8 mouse cellular contexts compared by ENCODE assay signal in the genomic region with DNA sequence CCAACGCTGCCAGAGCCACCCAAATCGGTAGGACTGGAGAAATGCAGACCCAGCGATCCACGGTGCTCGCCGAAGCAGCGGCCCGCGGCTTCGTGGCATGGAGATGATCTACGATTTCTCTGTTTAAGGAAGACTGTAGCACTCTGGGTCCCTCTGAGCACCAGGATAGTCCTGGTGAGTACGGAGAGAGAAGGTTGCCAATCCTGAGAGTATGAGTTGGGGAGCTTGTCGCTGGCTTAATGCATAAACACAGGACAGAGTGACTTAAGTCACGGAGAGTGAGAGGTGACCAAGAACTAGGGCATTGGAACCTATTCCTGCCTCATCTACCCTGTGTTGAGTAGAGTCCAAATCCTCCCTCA. TPM values are rescaled to one million over a fixed set of nuclear protein-coding genes. Genes with fewer than 3 reads are reported as not detected.
DNase-seq lines count a peak whose midpoint lies in the region; ATAC-seq and TF ChIP-seq lines count a peak whose summit lies in the region.

No protein-coding gene starts in this region.

- no peak for TF ChIP-seq POLR2A in spleen, adult 2 months (IDR thresholded peaks at IDR 0.05; ENCODE audit: low read depth, low read length)

- H3K27me3 ChIP-seq in spleen, adult 2 months (ENCODE audit: control insufficient read depth, insufficient read depth, low read length) = no peaks in the 10 kb centered on the region; the same call in 1 of the 2 replicates
- peaks cover 29% of the 10 kb centered on the region for H3K27me3 ChIP-seq in liver, embryonic 12.5 days (replicated peaks)
- no peaks in the 10 kb centered on the region for H3K27me3 ChIP-seq in stomach, postnatal 0 days (ENCODE audit: control insufficient read depth, insufficient read depth, low read length)

- H3K36me3 ChIP-seq in spleen, adult 2 months (ENCODE audit: control insufficient read depth, insufficient read depth, low read length) = peaks cover 8% of the 10 kb centered on the region
- peaks cover 27% of the 10 kb centered on the region for H3K36me3 ChIP-seq in liver, embryonic 12.5 days
- H3K36me3 ChIP-seq in stomach, postnatal 0 days (ENCODE audit: control insufficient read depth, insufficient read depth, low read length) = peaks cover 9% of the 10 kb centered on the region; the same call in 1 of the 2 replicates

- peaks cover 5% of the 10 kb centered on the region for H3K4me1 ChIP-seq in spleen, adult 2 months (ENCODE audit: control insufficient read depth, insufficient read depth, insufficient read length)
- peaks cover 25% of the 10 kb centered on the region for H3K4me1 ChIP-seq in liver, embryonic 12.5 days
- H3K4me1 ChIP-seq in stomach, postnatal 0 days (replicated peaks; ENCODE audit: control insufficient read depth, insufficient read depth) = peaks cover 6% of the 10 kb centered on the region; the same call in 1 of the 2 replicates

- peak overlapping the region; percentile 77 for H3K4me3 ChIP-seq in spleen, adult 2 months (ENCODE audit: extremely low read depth, insufficient read depth, insufficient read length)
- peak overlapping the region; percentile 74 for H3K4me3 ChIP-seq in liver, embryonic 12.5 days
- peak overlapping the region; percentile 88 for H3K4me3 ChIP-seq in stomach, postnatal 0 days (ENCODE audit: low read depth, low read length)

- no peak for DNase-seq in frontal cortex, postnatal 14 days (ENCODE audit: low spot score in 2 of 2)
- no peak for DNase-seq in spleen, adult 2 months (ENCODE audit: low read depth in 1 of 2, low spot score in 2 of 2)
- no peak for DNase-seq in spleen, postnatal 10 days (ENCODE audit: low spot score in 2 of 2)
- DNase-seq in stomach, postnatal 0 days (ENCODE audit: low spot score) = no peak
- DNase-seq in spleen, postnatal 14 days (ENCODE audit: low spot score in 2 of 2) = no peak
- DNase-seq in frontal cortex, postnatal 36 days (ENCODE audit: low spot score in 2 of 2) = no peak

- H3K9me3 ChIP-seq in liver, embryonic 12.5 days (replicated peaks) = no peaks in the 10 kb centered on the region
- H3K9me3 ChIP-seq in stomach, postnatal 0 days (ENCODE audit: control insufficient read depth, low read length) = no peaks in the 10 kb centered on the region

- no peak for TF ChIP-seq CTCF in spleen, adult 2 months (IDR thresholded peaks at IDR 0.05; ENCODE audit: extremely low read depth, insufficient read depth, insufficient read length, insufficient replicate concordance)
- no peak for TF ChIP-seq CTCF in stomach, postnatal 0 days (IDR thresholded peaks at IDR 0.05; ENCODE audit: low read depth)

- peak overlapping the region; percentile 86 for H3K4me2 ChIP-seq in liver, embryonic 12.5 days
- peak overlapping the region; percentile 84 for H3K4me2 ChIP-seq in stomach, postnatal 0 days (replicated peaks; ENCODE audit: low read depth)

- H3K9ac ChIP-seq in liver, embryonic 12.5 days = peak overlapping the region; percentile 75
- H3K9ac ChIP-seq in stomach, postnatal 0 days (ENCODE audit: low read length) = peak overlapping the region; percentile 94

- ATAC-seq in frontal cortex, adult (ENCODE audit: low TSS enrichment) = peak; percentile 38
- ATAC-seq in liver, embryonic 12.5 days = 0 out of 2 replicates have a peak, but pooled peaks have one; percentile 14
- peak; percentile 3; the same call in 1 of the 2 replicates for ATAC-seq in stomach, postnatal 0 days (ENCODE audit: low FRiP score, low TSS enrichment)

- peak overlapping the region; percentile 48 for H3K27ac ChIP-seq in spleen, adult 2 months (ENCODE audit: insufficient read depth, low read length)
- peak overlapping the region; percentile 79 for H3K27ac ChIP-seq in liver, embryonic 12.5 days
- H3K27ac ChIP-seq in stomach, postnatal 0 days (replicated peaks) = peak overlapping the region; percentile 88

- no peak for TF ChIP-seq EP300 in stomach, postnatal 0 days (optimal IDR thresholded peaks at IDR 0.05)

- WGBS in spleen, adult 2 months = 10% methylated on average over 14 of the region's 14 CpGs
- 4% methylated on average over 14 of the region's 14 CpGs for WGBS in liver, embryonic 12.5 days (ENCODE audit: insufficient replicate concordance)
- WGBS in stomach, postnatal 0 days = 2% methylated on average over 14 of the region's 14 CpGs

RNA-seq across cellular contexts. Expression of a gene that starts 19.9 kb away (rescaled TPM):
- 8.8 TPM in 2 replicates for polyA plus RNA-seq in spleen, adult 2 months (2012; rRNA removed)
- 8.6 and 9.1 TPM in 2 replicates for polyA plus RNA-seq in liver, embryonic 12.5 days (2016; fragmentation: Nextera tagmentation; extraction: Ambion mirVana)
- 6.9 and 7.2 TPM in 2 replicates for polyA plus RNA-seq in stomach, postnatal 0 days (2015; fragmentation: Nextera tagmentation; extraction: Ambion mirVana)

RNA-seq across cellular contexts. Expression of a gene that starts 34.4 kb away (rescaled TPM):
- polyA plus RNA-seq in spleen, adult 2 months (2012; rRNA removed) = 0.09 and 0.25 TPM in 2 replicates
- polyA plus RNA-seq in liver, embryonic 12.5 days (2016; fragmentation: Nextera tagmentation; extraction: Ambion mirVana) = 1.3 and 1.7 TPM in 2 replicates
- 3.4 and 3.8 TPM in 2 replicates for polyA plus RNA-seq in stomach, postnatal 0 days (2015; fragmentation: Nextera tagmentation; extraction: Ambion mirVana)

RNA-seq across cellular contexts. Expression of a gene that starts 34.7 kb away (rescaled TPM):
- 1.9 and 2.9 TPM in 2 replicates for polyA plus RNA-seq in spleen, adult 2 months (2012; rRNA removed)
- polyA plus RNA-seq in liver, embryonic 12.5 days (2016; fragmentation: Nextera tagmentation; extraction: Ambion mirVana) = 0.41 and 0.43 TPM in 2 replicates
- 0.21 and 0.36 TPM in 2 replicates for polyA plus RNA-seq in stomach, postnatal 0 days (2015; fragmentation: Nextera tagmentation; extraction: Ambion mirVana)

RNA-seq across cellular contexts. Expression of a gene that starts 55.7 kb away (rescaled TPM):
- 10.8 and 12.2 TPM in 2 replicates for polyA plus RNA-seq in spleen, adult 2 months (2012; rRNA removed)
- polyA plus RNA-seq in liver, embryonic 12.5 days (2016; fragmentation: Nextera tagmentation; extraction: Ambion mirVana) = 34.4 and 35.8 TPM in 2 replicates
- 50.6 and 51.9 TPM in 2 replicates for polyA plus RNA-seq in stomach, postnatal 0 days (2015; fragmentation: Nextera tagmentation; extraction: Ambion mirVana)

RNA-seq across cellular contexts. Expression of a gene that starts 56.8 kb away (rescaled TPM):
- 4.6 and 4.7 TPM in 2 replicates for polyA plus RNA-seq in spleen, adult 2 months (2012; rRNA removed)
- polyA plus RNA-seq in liver, embryonic 12.5 days (2016; fragmentation: Nextera tagmentation; extraction: Ambion mirVana) = 7.5 and 7.7 TPM in 2 replicates
- polyA plus RNA-seq in stomach, postnatal 0 days (2015; fragmentation: Nextera tagmentation; extraction: Ambion mirVana) = 5.4 and 5.5 TPM in 2 replicates
